Mouse (Mus musculus) mouse trophoblast stem cell (cell line): Measurements from ENCODE around the gene Cxcr2.
"Not testable (repeated sequence)": the region's sequence is repeated elsewhere in the genome, so short reads cannot be mapped to it uniquely, and the experiment has no call there.

Experiments
- in situ Hi-C, 2 experiments: fragments of 300-500 bp; cut with MseI, MboI; formaldehyde crosslinking; loops; 2 replicates in 1 of 2; 3 replicates in 1 of 2; pipeline ENCODE4 v1.15.1; 2025

Gene Cxcr2

DNA sequence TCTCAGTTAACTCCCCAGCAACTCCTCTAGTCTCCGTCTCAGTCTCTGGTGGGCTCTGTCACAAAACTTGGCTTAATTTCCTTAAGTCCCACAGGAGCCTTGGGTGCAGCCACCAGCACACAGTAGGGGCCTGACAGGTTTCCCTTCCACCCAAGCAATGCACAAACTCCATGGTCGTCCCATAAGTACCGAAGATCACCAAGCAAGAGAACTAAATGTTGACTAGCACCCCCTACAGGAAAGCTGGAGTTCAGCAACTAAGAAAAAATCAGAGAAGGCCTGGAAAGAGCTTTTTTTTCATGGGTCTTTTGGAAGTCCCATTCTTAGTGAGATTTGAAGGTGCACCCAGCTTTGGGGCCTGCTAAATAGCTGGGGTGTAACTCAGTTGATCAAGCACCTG lies 14.4 kb upstream of the Cxcr2 start:
- in situ Hi-C loops = no loop called here

- in situ Hi-C loops = no loop called here
Observed at GRCm38 (mm10) chr1:74141781-74142180, 12.0 kb upstream of the Cxcr2 start.

GRCm38 (mm10) chr1:74149106-74149885 lies 4.5 kb upstream of the Cxcr2 start:
- in situ Hi-C loops = no loop called here

GRCm38 (mm10) chr1:74150101-74150500 lies 3.7 kb upstream of the Cxcr2 start:
- in situ Hi-C loops = no loop called here

GRCm38 (mm10) chr1:74151091-74151490 lies 2.7 kb upstream of the Cxcr2 start:
- in situ Hi-C loops = no loop called here

DNA sequence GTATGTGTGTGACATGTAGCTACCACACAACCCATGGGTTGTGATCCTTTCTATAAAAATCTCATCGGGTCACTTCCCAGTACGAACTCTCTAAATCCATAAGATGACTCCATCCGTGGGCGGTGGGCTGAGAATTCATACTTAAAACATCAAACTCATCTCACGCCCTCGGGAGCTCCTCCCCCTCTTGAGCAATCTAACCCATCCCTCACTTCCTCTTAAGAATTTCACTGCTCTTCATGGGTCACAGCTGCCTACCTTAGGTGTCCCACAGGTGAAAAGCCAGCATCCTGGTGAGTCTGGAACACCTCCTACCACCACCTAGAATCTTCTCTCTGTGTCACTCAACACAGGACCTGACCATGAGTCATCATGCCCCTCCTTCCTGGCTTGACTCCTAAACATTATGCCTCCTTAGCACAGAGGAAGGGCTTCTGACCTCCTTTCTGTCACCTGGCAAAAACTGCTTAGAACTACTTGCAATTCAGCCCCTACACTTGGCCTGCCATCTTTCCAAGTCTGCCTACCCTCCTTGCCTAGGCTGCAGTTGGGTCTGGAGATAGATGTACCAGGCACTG lies 1.7 kb downstream of the Cxcr2 start:
- in situ Hi-C loops = no loop called here

GRCm38 (mm10) chr1:74156381-74156910 lies 2.7 kb downstream of the Cxcr2 start:
- in situ Hi-C loops = no loop called here

DNA sequence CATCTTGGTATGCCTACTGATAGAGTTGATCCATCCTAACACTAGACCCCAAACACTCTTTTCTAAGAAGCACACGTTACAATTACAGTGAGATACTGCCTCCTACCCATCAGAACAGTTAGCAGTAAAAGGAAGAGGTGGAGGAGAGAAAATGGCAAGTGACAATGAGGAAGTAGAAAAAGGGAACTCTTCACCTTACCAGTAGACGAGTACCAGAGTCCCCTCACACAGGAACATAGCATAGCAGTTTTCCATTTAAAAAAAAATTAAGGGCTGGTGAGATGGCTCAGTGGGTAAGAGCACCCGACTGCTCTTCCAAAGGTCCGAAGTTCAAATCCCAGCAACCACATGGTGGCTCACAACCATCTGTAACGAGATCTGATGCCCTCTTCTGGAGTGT lies 5.8 kb downstream of the Cxcr2 start:
- in situ Hi-C loops = not testable (repeated sequence)

GRCm38 (mm10) chr1:74160036-74160435 lies 6.2 kb downstream of the Cxcr2 start:
- in situ Hi-C loops = no loop called here

DNA sequence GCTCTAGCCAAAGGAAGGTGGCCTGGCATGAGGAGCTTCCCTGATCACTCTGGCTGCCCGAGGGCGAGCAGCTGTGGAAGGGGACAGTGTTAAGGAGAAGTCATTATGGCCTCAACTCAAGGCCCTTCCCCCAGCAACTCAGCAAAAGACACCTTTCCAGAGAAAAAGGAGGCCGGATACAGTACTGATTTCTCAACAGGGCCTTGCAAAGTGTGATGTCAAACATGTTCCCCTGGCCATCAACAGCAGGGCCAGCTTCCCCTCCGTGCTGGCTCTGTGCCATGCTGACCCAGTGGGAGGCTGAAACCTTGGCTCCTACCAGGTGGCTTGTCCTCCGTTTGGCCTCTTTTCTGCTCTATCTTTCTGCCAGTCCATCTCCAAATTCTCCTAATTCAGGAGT lies 13.3 kb downstream of the Cxcr2 start:
- in situ Hi-C loops = no loop called here

DNA sequence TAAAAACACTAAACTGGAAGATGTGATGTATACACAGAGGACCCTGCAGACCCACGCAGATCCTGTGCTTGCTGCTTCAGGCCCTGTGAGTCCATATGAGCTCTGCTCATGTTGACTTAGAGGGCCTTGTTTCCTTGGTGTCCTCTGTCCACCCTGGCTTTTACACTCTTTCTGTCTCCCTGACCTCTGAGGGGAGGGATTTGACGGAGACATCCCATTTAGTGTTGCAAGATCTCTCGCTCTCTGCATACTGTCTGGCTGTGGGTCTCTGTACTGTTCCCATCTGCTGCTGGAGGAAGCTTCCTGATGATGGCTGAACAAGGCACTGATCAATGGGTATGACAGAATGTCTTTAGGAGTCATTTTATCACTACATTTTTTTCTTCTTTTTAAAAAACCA lies 15.9 kb downstream of the Cxcr2 start:
- in situ Hi-C loops = no loop called here

DNA sequence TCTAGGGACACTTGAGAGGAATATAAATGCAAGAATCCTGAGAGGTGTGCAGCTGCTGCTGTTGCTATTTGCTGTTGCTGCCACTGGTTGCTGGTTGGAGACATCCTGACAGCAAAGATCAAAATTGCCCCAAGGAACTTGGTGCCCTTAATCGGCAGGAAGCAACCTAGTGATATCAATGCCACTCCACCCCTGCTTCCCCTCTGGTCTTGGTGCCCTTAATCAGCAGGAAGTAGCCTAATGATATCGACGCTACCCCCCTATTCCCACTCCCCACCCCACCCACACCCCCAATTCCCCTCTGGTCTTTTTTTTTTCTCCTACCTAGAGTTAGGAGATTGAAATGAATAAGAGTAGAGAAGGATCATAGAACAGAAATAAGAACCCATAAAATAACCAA lies 18.9 kb downstream of the Cxcr2 start:
- in situ Hi-C loops = no loop called here

DNA sequence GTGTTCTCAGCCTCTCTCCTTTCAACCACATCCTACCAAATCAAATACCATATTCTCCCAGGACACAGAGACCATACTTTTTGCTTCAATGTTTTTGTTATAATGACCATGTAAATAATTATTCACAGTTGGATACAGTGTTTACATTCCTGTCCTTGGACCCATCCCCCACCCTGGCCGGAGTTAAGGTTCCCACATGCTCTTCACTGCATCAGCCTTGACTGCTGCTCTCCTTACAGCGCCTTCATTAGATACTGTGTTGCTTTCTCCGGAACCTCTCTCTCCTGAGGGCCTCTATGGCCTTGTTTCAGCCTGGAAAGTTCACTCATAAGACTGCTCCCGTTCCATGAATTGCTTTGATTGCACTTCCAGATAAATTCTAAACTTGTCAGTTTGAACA lies 21.9 kb downstream of the Cxcr2 start:
- in situ Hi-C loops = no loop called here

DNA sequence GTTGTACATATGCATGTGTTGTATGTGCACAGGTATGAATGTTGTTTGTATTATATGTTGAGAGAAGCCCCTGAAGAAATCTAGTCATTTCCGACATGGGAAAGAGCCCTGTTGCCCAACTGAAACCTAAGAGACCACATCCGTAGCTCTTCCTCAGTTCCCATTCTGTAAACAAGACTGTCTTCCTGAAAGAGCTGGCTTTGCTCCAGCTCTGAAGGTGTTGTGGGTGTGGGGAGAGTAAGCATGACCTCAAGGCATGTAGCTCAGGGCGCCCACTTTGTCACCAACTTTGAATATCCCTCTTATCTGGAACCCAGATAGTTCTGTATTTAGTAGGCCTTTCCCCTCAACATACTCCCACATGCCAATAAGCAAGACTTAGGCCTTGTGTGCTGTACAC lies 24.8 kb downstream of the Cxcr2 start:
- in situ Hi-C loops = no loop called here

- in situ Hi-C loops = no loop called here
Observed at GRCm38 (mm10) chr1:74179624-74180408, 26.0 kb downstream of the Cxcr2 start.

GRCm38 (mm10) chr1:74181462-74181861 lies 27.7 kb downstream of the Cxcr2 start:
- in situ Hi-C loops = no loop called here

DNA sequence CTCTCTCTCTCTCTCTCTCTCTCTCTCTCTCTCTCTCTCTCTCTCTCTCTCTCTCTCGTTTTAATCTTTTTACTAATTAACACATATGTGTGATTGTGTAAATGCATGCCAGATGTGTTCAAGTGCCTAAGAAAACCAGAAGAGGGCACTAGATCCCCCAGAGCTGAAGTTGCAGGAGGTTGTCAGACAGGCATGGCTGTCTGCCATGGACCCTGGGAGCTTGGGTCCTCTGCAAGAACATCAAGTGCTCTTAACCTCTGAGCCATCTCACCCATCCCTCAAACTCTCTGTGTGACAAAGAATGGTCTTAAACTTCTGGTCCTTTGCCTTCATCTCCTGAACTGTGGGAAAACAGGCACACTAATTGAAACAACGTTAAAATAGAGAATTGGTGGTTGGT lies 29.2 kb downstream of the Cxcr2 start:
- in situ Hi-C loops = no loop called here

DNA sequence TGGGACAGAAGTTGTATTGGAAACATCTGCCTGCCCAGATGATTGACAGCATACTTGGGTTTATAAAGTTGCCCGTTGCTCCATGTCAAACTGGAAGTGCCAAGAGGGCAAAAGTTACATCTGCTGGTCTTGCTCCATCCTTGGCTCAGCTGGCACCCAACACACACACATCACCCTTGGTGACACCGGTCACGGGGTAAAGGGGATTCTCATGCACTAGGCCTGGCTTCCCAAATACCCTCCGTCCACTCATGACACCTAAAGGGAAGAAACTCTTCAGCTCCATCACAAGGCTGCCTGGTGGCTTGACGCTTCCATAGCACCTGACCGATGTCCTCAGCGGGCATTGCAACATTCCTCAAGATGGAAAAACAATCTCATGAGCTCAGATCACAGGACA lies 36.7 kb downstream of the Cxcr2 start:
- in situ Hi-C loops = no loop called here

- in situ Hi-C loops = no loop called here
Observed at GRCm38 (mm10) chr1:74192711-74193110, 38.9 kb downstream of the Cxcr2 start.

GRCm38 (mm10) chr1:74194445-74194844 lies 40.7 kb downstream of the Cxcr2 start, which contains the start of gene Cxcr1:
Gene Cxcr1, minus strand, starts transcription at chr1:74194631.
- in situ Hi-C loops = no loop called here

- in situ Hi-C loops = no loop called here
Observed at GRCm38 (mm10) chr1:74195961-74196360, 42.2 kb downstream of the Cxcr2 start.

GRCm38 (mm10) chr1:74196621-74197419 lies 43.0 kb downstream of the Cxcr2 start:
- in situ Hi-C loops = no loop called here
